Mouse (Mus musculus): ENCODE results near the gene Acot4. TPM values are rescaled to one million over a fixed set of nuclear protein-coding genes. Genes with fewer than 3 reads are reported as not detected.
"Not testable (repeated sequence)": the region's sequence is repeated elsewhere in the genome, so short reads cannot be mapped to it uniquely, and the experiment has no call there.

Gene Acot4
- polyA plus RNA-seq (2012; rRNA removed) = 0.23 TPM in 2 replicates
- polyA plus RNA-seq (2014; fragmentation: Nextera tagmentation; extraction: Ambion mirVana) = 0.11 and 0.41 TPM in 2 replicates

DNA sequence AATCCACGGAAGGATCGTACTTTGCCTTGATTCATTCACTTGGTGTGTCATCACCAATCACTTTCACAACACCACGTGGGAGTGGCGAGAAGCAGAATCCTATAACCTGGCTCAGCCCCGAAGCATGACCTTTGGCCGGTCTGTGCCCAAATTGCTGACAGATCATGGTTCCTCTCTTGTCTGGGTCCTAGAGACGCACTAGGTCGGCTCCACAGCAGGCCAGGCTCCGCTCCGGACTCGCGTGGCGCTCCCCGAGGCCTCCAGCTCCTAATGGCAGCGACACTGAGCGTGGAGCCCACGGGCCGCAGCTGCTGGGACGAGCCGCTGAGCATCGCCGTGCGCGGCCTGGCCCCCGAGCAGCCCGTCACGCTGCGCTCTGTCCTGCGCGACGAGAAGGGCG, at the start of gene Acot4:
TSS of gene Acot4 (plus strand) at position 139 of the 400 bp plus-strand sequence.
- not testable (repeated sequence) for H3K4me1 ChIP-seq (ENCODE audit: control insufficient read depth, insufficient read depth, low read length); DNase-seq (ENCODE audit: low spot score); H3K27ac ChIP-seq (replicated peaks; ENCODE audit: low read depth, low read length); H3K36me3 ChIP-seq (ENCODE audit: control insufficient read depth, insufficient read depth, low read length); H3K27me3 ChIP-seq (ENCODE audit: control insufficient read depth, insufficient read depth, low read length); ATAC-seq (ENCODE audit: low FRiP score, low read depth); H3K9me3 ChIP-seq (ENCODE audit: control insufficient read depth, low read length)
- WGBS = 11% methylated on average over 17 of the region's 32 CpGs
- peak within 1 kb of the TSS; percentile 60 for H3K9ac ChIP-seq (ENCODE audit: low read depth, low read length, severe bottlenecking)
- peak within 1 kb of the TSS; percentile 58 for H3K4me2 ChIP-seq (replicated peaks; ENCODE audit: low read depth, low read length, severe bottlenecking)
- H3K4me3 ChIP-seq (replicated peaks; ENCODE audit: low read length) = peak within 1 kb of the TSS; percentile 43

DNA sequence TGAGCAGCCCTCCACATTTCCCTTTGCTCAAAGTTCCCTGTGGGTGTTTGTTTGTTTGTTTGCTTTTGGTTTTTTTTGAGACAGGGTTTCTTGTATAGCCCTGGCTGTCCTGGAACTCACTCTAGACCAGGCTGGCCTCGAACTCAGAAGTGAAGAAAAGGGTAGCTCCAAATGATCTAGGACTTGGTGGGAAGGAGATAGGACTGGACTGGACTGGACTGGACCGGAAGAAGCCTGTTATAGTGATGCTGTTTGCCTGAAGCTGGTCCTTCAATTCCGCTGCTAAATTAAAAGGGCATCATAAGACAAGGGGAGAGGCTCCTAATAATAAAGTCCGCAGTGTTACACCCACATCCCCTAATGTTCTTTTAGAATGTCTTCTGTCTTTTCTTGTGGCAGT, 49.7 kb upstream of the Acot4 start:
- 66% methylated on average over 4 of the region's 4 CpGs for WGBS
- no peak for ATAC-seq (ENCODE audit: low FRiP score, low read depth)
- TF ChIP-seq POLR2A (IDR thresholded peaks at IDR 0.05; ENCODE audit: borderline replicate concordance, extremely low read depth, insufficient read depth, insufficient read length) = no peak
- Histone ChIP-seq H3K27ac (replicated peaks; ENCODE audit: low read depth, low read length) (peak overlapping the region; percentile 94; the same call in 1 of the 2 replicates), H3K9me3 (ENCODE audit: control insufficient read depth, low read length) (no peaks in the 10 kb centered on the region), H3K4me1 (ENCODE audit: control insufficient read depth, insufficient read depth, low read length) (peaks cover 3% of the 10 kb centered on the region; the same call in 1 of the 2 replicates), H3K27me3 (ENCODE audit: control insufficient read depth, insufficient read depth, low read length) (no peaks in the 10 kb centered on the region), H3K9ac (ENCODE audit: low read depth, low read length, severe bottlenecking) (peak overlapping the region; percentile 85), H3K4me2 (replicated peaks; ENCODE audit: low read depth, low read length, severe bottlenecking) (peak overlapping the region; percentile 53), H3K4me3 (replicated peaks; ENCODE audit: low read length) (peak overlapping the region; percentile 62), H3K36me3 (ENCODE audit: control insufficient read depth, insufficient read depth, low read length) (no peaks in the 10 kb centered on the region; the same call in 1 of the 2 replicates)
- DNase-seq (ENCODE audit: low spot score) = no peak

DNA sequence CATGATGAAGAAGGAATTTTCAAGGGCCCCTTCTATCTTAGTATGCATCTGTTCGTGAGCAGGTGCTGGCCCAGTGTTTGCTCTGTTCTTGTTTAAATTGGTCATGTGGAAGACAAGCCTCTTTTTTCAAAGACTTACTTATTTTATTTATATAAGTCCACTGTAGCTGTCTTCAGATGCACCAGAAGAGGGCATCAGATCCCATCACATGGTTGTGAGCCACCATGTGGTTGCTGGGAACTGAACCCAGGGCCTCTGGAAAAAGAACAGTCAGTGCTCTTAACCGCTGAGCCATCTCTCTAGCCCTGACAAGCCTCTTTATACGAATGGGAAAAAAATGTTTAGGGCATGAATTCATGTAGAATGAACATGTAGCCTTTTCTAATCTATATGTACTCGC, 48.8 kb upstream of the Acot4 start:
- ATAC-seq (ENCODE audit: low FRiP score, low read depth) (no peak), DNase-seq (ENCODE audit: low spot score) (no peak)
- H3K27me3 ChIP-seq (ENCODE audit: control insufficient read depth, insufficient read depth, low read length) = no peaks in the 10 kb centered on the region
- no peaks in the 10 kb centered on the region for H3K9me3 ChIP-seq (ENCODE audit: control insufficient read depth, low read length)
- over 99% methylated on average over 4 of the region's 4 CpGs for WGBS
- H3K9ac ChIP-seq (ENCODE audit: low read depth, low read length, severe bottlenecking) = no peak overlapping the region
- TF ChIP-seq POLR2A (IDR thresholded peaks at IDR 0.05; ENCODE audit: borderline replicate concordance, extremely low read depth, insufficient read depth, insufficient read length) = no peak
- H3K36me3 ChIP-seq (ENCODE audit: control insufficient read depth, insufficient read depth, low read length) = peaks cover 2% of the 10 kb centered on the region; the same call in 1 of the 2 replicates
- no peak overlapping the region for H3K27ac ChIP-seq (replicated peaks; ENCODE audit: low read depth, low read length)
- H3K4me1 ChIP-seq (ENCODE audit: control insufficient read depth, insufficient read depth, low read length) = peaks cover 3% of the 10 kb centered on the region; the same call in 1 of the 2 replicates
- H3K4me3 ChIP-seq (replicated peaks; ENCODE audit: low read length) = no peak overlapping the region
- H3K4me2 ChIP-seq (replicated peaks; ENCODE audit: low read depth, low read length, severe bottlenecking) = no peak overlapping the region

- Histone ChIP-seq H3K4me3 (replicated peaks; ENCODE audit: low read length) (no peak overlapping the region), H3K36me3 (ENCODE audit: control insufficient read depth, insufficient read depth, low read length) (peaks cover 2% of the 10 kb centered on the region; the same call in 1 of the 2 replicates), H3K9me3 (ENCODE audit: control insufficient read depth, low read length) (peaks cover 7% of the 10 kb centered on the region), H3K4me1 (ENCODE audit: control insufficient read depth, insufficient read depth, low read length) (no peaks in the 10 kb centered on the region), H3K9ac (ENCODE audit: low read depth, low read length, severe bottlenecking) (no peak overlapping the region), H3K4me2 (replicated peaks; ENCODE audit: low read depth, low read length, severe bottlenecking) (no peak overlapping the region), H3K27me3 (ENCODE audit: control insufficient read depth, insufficient read depth, low read length) (no peaks in the 10 kb centered on the region), H3K27ac (replicated peaks; ENCODE audit: low read depth, low read length) (no peak overlapping the region)
- 69% methylated on average over 2 of the region's 2 CpGs for WGBS
- ATAC-seq (ENCODE audit: low FRiP score, low read depth) (no peak), DNase-seq (ENCODE audit: low spot score) (no peak)
- no peak for TF ChIP-seq POLR2A (IDR thresholded peaks at IDR 0.05; ENCODE audit: borderline replicate concordance, extremely low read depth, insufficient read depth, insufficient read length)
These were observed 41.0 kb upstream of the Acot4 start for GRCm38 (mm10) chr12:83997221-83997620.

DNA sequence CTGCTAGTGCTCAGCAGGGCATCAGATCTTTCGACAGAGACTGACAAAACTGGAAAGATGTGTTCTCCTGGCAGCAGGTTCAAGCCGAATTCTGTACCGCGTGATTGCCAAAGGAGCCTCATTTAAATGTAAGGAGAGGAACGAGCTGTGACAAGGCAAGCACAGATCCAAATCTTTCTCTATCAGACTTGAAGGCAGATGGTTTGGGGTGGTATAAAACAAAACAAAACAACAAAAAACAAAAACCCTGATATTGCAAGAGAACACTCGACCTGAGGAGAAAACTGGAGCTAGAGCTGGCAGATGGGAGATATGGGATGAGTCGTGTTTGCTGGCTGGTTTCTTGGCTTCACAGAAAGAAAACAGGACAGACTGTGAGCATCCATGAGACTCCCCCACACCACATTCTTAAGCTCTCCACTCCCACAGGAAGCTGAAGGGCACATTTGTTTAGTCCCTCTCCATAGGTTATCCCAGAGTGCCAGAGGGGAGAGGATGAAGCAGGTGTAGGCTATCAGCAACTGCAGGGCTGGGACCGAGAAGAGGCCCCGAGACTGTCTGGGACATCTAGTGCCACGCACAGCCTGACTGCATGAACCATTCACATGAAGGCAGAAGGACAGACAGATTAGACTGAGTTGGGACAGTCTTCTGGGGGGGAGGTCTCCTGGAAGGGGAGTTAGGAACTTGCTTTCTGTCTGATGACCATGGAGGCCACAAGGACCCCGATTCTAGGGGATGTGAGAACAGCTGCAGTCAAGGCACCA, 39.7 kb upstream of the Acot4 start:
- H3K36me3 ChIP-seq (ENCODE audit: control insufficient read depth, insufficient read depth, low read length) = peaks cover 2% of the 10 kb centered on the region; the same call in 1 of the 2 replicates
- peaks cover 9% of the 10 kb centered on the region for H3K9me3 ChIP-seq (ENCODE audit: control insufficient read depth, low read length)
- no peaks in the 10 kb centered on the region for H3K27me3 ChIP-seq (ENCODE audit: control insufficient read depth, insufficient read depth, low read length)
- no peak overlapping the region for H3K9ac ChIP-seq (ENCODE audit: low read depth, low read length, severe bottlenecking)
- H3K27ac ChIP-seq (replicated peaks; ENCODE audit: low read depth, low read length) = no peak overlapping the region
- H3K4me1 ChIP-seq (ENCODE audit: control insufficient read depth, insufficient read depth, low read length) = no peaks in the 10 kb centered on the region
- H3K4me3 ChIP-seq (replicated peaks; ENCODE audit: low read length) = no peak overlapping the region
- 61% methylated on average over 11 of the region's 11 CpGs for WGBS
- ATAC-seq (ENCODE audit: low FRiP score, low read depth) (no peak), DNase-seq (ENCODE audit: low spot score) (peak; percentile 44)
- TF ChIP-seq POLR2A (IDR thresholded peaks at IDR 0.05; ENCODE audit: borderline replicate concordance, extremely low read depth, insufficient read depth, insufficient read length) = no peak
- H3K4me2 ChIP-seq (replicated peaks; ENCODE audit: low read depth, low read length, severe bottlenecking) = no peak overlapping the region

- not testable (repeated sequence) for H3K4me3 ChIP-seq (replicated peaks; ENCODE audit: low read length); H3K4me2 ChIP-seq (replicated peaks; ENCODE audit: low read depth, low read length, severe bottlenecking); H3K9me3 ChIP-seq (ENCODE audit: control insufficient read depth, low read length); H3K36me3 ChIP-seq (ENCODE audit: control insufficient read depth, insufficient read depth, low read length); H3K27ac ChIP-seq (replicated peaks; ENCODE audit: low read depth, low read length); DNase-seq (ENCODE audit: low spot score); ATAC-seq (ENCODE audit: low FRiP score, low read depth); H3K27me3 ChIP-seq (ENCODE audit: control insufficient read depth, insufficient read depth, low read length); H3K9ac ChIP-seq (ENCODE audit: low read depth, low read length, severe bottlenecking); H3K4me1 ChIP-seq (ENCODE audit: control insufficient read depth, insufficient read depth, low read length)
- WGBS = 58% methylated on average over 8 of the region's 8 CpGs
These were observed 38.9 kb upstream of the Acot4 start for GRCm38 (mm10) chr12:83999237-83999636.

All from limb, embryonic 14.5 days (tissue).